Mouse (Mus musculus) ovary, adult 2 months (tissue): ENCODE results near the gene Fig4. TPM values are rescaled to one million over a fixed set of nuclear protein-coding genes. Genes with fewer than 3 reads are reported as not detected.

Source experiments
- polyA plus RNA-seq: library from polyadenylated mRNA; depleted of rRNA; stranded (reverse); fragments of >200 nt; gene quantifications from 2 replicates; pipeline ENCODE4 v1.2.3, GENCODE M21; 2012; rRNA removed

Gene Fig4
- 13.1 and 13.3 TPM in 2 replicates for polyA plus RNA-seq

GRCm38 (mm10) chr10:41302689-41303431 is at the start of gene Fig4:
Gene Fig4, minus strand, starts transcription at chr10:41303260.

GRCm38 (mm10) chr10:41303639-41304444 is 782 bp upstream of the Fig4 start, which contains the start of gene Ak9:
Gene Ak9, plus strand, starts transcription at chr10:41303980.

Other genes with a start within 250 kb of the Fig4 start
- 0.12 and 0.21 TPM in 2 replicates for gene Gpr6, start 231.0 kb downstream of the Fig4 start, polyA plus RNA-seq
- gene Ak9, start 720 bp upstream of the Fig4 start, polyA plus RNA-seq = 0.10 and 0.16 TPM in 2 replicates
- gene Zbtb24, start 147.1 kb upstream of the Fig4 start, polyA plus RNA-seq = 19.2 and 20.4 TPM in 2 replicates
- 48.1 and 53.0 TPM in 2 replicates for gene Mical1, start 173.1 kb upstream of the Fig4 start, polyA plus RNA-seq
- 74.9 and 102 TPM in 2 replicates for gene Smpd2, start 187.1 kb upstream of the Fig4 start, polyA plus RNA-seq
- 1.2 and 2.1 TPM in 2 replicates for gene Ppil6, start 187.2 kb upstream of the Fig4 start, polyA plus RNA-seq
- 80.4 and 109 TPM in 2 replicates for gene Cd164, start 216.2 kb upstream of the Fig4 start, polyA plus RNA-seq